Mouse (Mus musculus) lung, embryonic 14.5 days (tissue): Measurements from ENCODE around the gene Cacna1g. TPM values are rescaled to one million over a fixed set of nuclear protein-coding genes. Genes with fewer than 3 reads are reported as not detected.
A peak's percentile ranks its signal among the peaks of the same experiment; 100 is the strongest.
"Not testable (repeated sequence)": the region's sequence is repeated elsewhere in the genome, so short reads cannot be mapped to it uniquely, and the experiment has no call there.

ENCODE experiments used
- ATAC-seq: fragments of 200-750 bp; cut with Nextera tagmentation; 2 replicates; pipeline ENCODE4 v1.8.0; 2017; ENCODE audit warnings: mild to moderate bottlenecking, moderate TSS enrichment, moderate library complexity; ENCODE audit not compliant: insufficient read depth
- DNase-seq: peaks from one replicate; pipeline ENCODE4 v3.0.0-alpha.2; 2015
- H3K27ac ChIP-seq: fragments of 300-500 bp; sonication (generic); 2 replicates; pipeline ENCODE4 v1.5.1; 2014; ENCODE audit warnings: low read depth, mild to moderate bottlenecking, moderate library complexity
- H3K27me3 ChIP-seq: fragments of 300-500 bp; sonication (generic); 2 replicates; pipeline ENCODE4 v1.6.1; 2014; ENCODE audit warnings: low read length, control low read depth; ENCODE audit not compliant: insufficient read depth
- H3K36me3 ChIP-seq: fragments of 300-500 bp; sonication (generic); 2 replicates; pipeline ENCODE4 v1.6.1; 2014; ENCODE audit warnings: control low read depth; ENCODE audit not compliant: insufficient read depth
- H3K4me1 ChIP-seq: fragments of 300-500 bp; sonication (generic); 2 replicates; pipeline ENCODE4 v1.6.1; 2014; ENCODE audit warnings: antibody characterized with exemption, control low read depth; ENCODE audit not compliant: insufficient read depth
- H3K4me2 ChIP-seq: fragments of 300-500 bp; sonication (generic); 2 replicates; pipeline ENCODE4 v1.6.1; 2014; ENCODE audit warnings: mild to moderate bottlenecking
- H3K4me3 ChIP-seq: fragments of 300-500 bp; sonication (generic); 2 replicates; pipeline ENCODE4 v1.5.1; 2014; ENCODE audit warnings: low read depth, low read length
- H3K9ac ChIP-seq: fragments of 300-500 bp; sonication (generic); 2 replicates; pipeline ENCODE4 v1.6.1; 2014
- H3K9me3 ChIP-seq: fragments of 300-500 bp; sonication (generic); 2 replicates; pipeline ENCODE4 v1.6.1; 2016; ENCODE audit warnings: low read depth, low read length, control low read depth
- CTCF ChIP-seq: IDR thresholded peaks from 2 replicates; pipeline ENCODE4 v1.5.1; 2016; ENCODE audit warnings: antibody characterized with exemption, low read depth
- WGBS: fragments of 180-500 bp; shearing (Covaris S2); extraction: QIAGEN DNeasy Blood & Tissue Kit; methylation state at CpG from one replicate; pipeline ENCODE4 v1.1.7; 2014; 5-methylcytosine and 5-hydroxymethylcytosine counted together
- polyA plus RNA-seq: library from polyadenylated mRNA; unstranded; fragments of >200 nt; fragmentation: Nextera tagmentation; extraction: Ambion mirVana; gene quantifications from 2 replicates; pipeline ENCODE4 v1.2.1, GENCODE M21; 2014

Gene Cacna1g
- polyA plus RNA-seq, 1 experiment from 2014 or later = 12.9 TPM

DNA sequence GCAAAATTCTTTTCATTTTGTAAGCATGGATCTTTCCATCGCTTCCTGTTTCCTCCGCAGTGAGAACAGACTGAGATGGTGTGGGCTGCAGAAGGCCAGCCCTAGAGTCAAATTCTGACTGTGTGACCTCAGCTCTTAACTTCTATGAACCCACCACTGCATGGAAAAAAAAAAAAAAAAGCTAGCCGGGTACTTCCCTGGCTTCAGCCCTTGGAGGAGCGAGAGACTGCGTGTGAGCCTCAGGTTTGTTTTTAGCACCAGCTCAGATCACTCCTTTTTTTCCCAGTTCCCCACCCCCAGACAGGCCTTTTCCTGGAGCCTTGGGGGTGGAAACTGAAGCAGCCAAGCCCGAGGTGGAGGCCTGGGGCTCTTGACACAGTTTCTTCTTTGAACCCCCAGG is 68.7 kb downstream of the Cacna1g start:
- TF ChIP-seq CTCF = no peak
- H3K27me3 ChIP-seq = no peaks in the 10 kb centered on the region
- peaks cover 7% of the 10 kb centered on the region; the same call in 1 of the 2 replicates for H3K4me1 ChIP-seq
- H3K4me3 ChIP-seq = no peak overlapping the region
- H3K9me3 ChIP-seq = no peaks in the 10 kb centered on the region
- H3K9ac ChIP-seq = no peak overlapping the region
- H3K27ac ChIP-seq = no peak overlapping the region
- H3K4me2 ChIP-seq = no peak overlapping the region
- ATAC-seq (no peak), DNase-seq (no peak)
- 40% methylated on average over 6 of the region's 6 CpGs for WGBS
- peaks cover 12% of the 10 kb centered on the region; the same call in 1 of the 2 replicates for H3K36me3 ChIP-seq

DNA sequence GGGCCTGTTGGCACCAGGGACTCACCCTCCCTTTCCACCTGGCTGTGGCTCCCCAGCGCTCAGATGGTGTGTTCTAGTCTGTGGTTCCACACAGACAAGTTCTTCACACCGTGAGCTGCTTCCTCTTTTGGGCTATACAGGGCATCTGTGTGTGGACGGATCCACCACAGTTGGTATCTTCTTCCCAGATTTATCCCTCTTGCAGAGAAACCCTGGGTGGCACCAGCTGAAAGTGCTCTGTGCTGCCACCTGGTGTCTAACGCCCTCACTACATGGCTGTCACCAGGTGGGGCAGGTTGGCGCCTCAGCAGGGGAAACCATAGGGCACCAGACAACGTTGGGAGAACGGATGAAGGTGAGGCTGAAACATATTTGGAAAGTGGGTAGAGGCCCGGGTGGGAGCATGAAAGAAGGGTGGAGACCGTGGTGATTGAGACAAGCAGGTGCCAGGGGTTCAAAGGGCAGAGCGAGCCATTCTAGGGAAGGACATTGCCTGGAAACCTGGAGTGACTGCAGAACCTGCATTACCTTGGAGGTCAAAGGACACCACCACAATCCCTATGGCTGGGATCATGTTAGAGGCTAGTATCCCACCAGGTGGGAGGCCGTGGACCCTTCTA is 69.2 kb downstream of the Cacna1g start:
- no peak overlapping the region for H3K4me2 ChIP-seq
- H3K36me3 ChIP-seq = peaks cover 11% of the 10 kb centered on the region; the same call in 1 of the 2 replicates
- peak; percentile 94 for TF ChIP-seq CTCF
- H3K4me1 ChIP-seq = peaks cover 7% of the 10 kb centered on the region; the same call in 1 of the 2 replicates
- H3K9ac ChIP-seq = no peak overlapping the region
- H3K4me3 ChIP-seq = no peak overlapping the region
- no peaks in the 10 kb centered on the region for H3K9me3 ChIP-seq
- DNase-seq (peak; percentile 85), ATAC-seq (peak; percentile 69)
- no peaks in the 10 kb centered on the region for H3K27me3 ChIP-seq
- WGBS = 23% methylated on average over 11 of the region's 11 CpGs
- no peak overlapping the region for H3K27ac ChIP-seq

DNA sequence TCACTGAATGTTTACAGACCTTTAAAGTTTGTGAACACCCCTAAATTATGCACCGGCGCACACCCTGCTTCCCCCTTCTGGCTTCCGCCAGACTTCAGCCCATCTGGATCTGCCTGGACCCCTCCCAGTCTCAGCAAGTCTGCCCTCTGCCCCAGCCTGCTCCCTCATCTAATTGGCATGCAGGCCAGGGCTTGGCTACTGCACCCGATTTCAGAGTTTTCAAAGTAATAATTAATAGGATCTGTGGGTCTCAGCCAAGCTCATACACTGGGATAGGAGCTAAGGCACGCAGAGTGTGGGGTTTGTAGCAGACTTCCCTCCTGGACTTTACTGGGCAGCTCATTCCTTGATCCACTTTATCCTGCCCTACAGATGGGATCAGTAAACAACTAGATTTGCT is 69.8 kb downstream of the Cacna1g start:
- peaks cover 5% of the 10 kb centered on the region; the same call in 1 of the 2 replicates for H3K36me3 ChIP-seq
- 49% methylated on average over 5 of the region's 5 CpGs for WGBS
- peaks cover 7% of the 10 kb centered on the region; the same call in 1 of the 2 replicates for H3K4me1 ChIP-seq
- DNase-seq (no peak), ATAC-seq (peak; percentile 19; the same call in 1 of the 2 replicates)
- no peaks in the 10 kb centered on the region for H3K27me3 ChIP-seq
- H3K9ac ChIP-seq = no peak overlapping the region
- no peak overlapping the region for H3K4me3 ChIP-seq
- no peak for TF ChIP-seq CTCF
- H3K4me2 ChIP-seq = no peak overlapping the region
- H3K27ac ChIP-seq = no peak overlapping the region
- H3K9me3 ChIP-seq = no peaks in the 10 kb centered on the region

DNA sequence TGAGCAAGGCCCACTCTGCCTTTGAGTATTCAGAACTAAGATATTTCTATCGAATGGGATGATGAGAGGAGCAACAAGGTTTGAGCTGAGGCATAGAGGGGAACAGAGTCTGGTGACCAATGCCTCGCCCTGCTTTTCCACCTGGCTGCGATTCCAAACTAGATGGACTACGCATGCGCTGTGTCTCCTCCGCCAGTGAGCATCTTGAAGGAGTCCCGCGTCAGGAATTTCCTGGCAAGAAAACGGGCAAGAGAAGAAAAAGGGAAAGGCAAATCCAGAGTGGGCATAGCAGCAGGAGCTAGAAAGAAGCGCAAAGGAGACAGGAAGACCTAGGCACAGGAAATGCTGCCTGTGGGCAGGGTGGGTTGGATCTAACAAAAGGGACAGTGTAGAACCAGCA is 70.2 kb downstream of the Cacna1g start:
- Histone ChIP-seq H3K36me3 (0 out of 2 replicates have a peak, but pooled peaks cover under 1% of the 10 kb centered on the region), H3K27me3 (no peaks in the 10 kb centered on the region), H3K4me1 (peaks cover 7% of the 10 kb centered on the region; the same call in 1 of the 2 replicates), H3K4me3 (no peak overlapping the region), H3K9me3 (no peaks in the 10 kb centered on the region), H3K27ac (no peak overlapping the region), H3K9ac (no peak overlapping the region), H3K4me2 (no peak overlapping the region)
- DNase-seq (no peak), ATAC-seq (no peak)
- WGBS = 78% methylated on average over 10 of the region's 10 CpGs
- no peak for TF ChIP-seq CTCF

DNA sequence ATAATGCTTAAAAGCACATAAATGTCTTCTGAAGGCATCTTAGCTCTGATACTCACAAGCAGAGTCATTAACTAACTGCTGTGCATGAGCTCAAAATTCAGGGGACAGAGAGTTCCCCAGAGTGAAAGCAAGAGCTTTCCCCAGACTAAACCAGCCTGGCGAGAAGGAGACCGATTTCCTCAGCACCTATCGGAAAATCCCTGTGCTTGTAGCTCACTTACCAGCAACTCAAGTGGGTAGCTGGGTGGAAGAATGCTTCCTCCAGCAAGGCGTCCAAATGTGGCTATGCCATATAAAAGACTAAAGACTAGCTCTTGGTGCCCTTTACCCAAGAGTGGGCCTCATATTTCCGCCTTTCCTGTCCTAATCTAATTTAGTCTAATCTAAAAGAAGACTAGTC is 71.3 kb downstream of the Cacna1g start:
- no peak for TF ChIP-seq CTCF
- Histone ChIP-seq H3K4me1 (peaks cover 7% of the 10 kb centered on the region; the same call in 1 of the 2 replicates), H3K4me3 (no peak overlapping the region), H3K9me3 (no peaks in the 10 kb centered on the region), H3K9ac (no peak overlapping the region), H3K27me3 (no peaks in the 10 kb centered on the region), H3K36me3 (no peaks in the 10 kb centered on the region), H3K4me2 (no peak overlapping the region), H3K27ac (no peak overlapping the region)
- DNase-seq (no peak), ATAC-seq (no peak)
- 63% methylated on average over 5 of the region's 5 CpGs for WGBS

DNA sequence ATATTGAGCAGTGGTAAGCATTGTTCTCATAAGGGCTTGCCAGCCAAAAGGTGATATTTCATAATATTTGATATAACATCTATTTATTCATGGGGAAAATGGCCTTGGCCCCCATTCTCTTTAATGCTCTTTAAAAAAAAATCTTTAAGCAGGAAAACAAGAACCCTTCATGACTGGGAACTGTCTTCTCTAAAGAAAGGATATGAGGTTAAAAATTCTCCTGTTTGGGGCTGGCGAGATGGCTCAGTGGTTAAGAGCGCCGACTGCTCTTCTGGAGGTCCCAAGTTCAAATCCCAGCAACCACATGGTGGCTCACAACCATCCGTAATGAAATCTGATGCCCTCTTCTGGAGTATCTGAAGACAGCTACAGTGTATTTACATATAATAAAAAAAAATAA is 72.0 kb downstream of the Cacna1g start:
- not testable (repeated sequence) for H3K27me3 ChIP-seq, H3K9me3 ChIP-seq, ATAC-seq, H3K36me3 ChIP-seq, DNase-seq, H3K4me2 ChIP-seq, H3K4me3 ChIP-seq, H3K27ac ChIP-seq, H3K9ac ChIP-seq, H3K4me1 ChIP-seq
- WGBS = 77% methylated on average over 4 of the region's 4 CpGs

DNA sequence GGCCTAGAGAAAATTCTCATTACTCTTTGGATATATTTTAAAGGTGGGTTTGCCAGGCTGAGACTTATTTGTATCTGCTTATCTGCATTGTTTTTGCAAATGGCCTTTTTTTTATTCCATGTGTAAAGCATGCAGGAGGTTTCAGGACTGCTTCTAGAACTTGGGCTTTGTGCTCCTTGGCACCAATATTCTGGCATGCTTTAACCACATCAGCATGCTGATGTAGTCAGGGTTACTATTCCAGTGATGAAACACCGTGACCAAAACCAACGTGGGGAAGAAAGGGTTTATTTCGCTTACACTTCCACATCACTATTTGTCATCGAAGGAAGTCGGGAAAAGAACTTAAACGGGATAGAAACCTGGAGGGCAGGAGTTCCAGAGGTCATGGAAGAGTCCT is 73.0 kb downstream of the Cacna1g start:
- Histone ChIP-seq H3K36me3 (no peaks in the 10 kb centered on the region), H3K9ac (no peak overlapping the region), H3K4me2 (no peak overlapping the region), H3K4me1 (no peaks in the 10 kb centered on the region; the same call in 1 of the 2 replicates), H3K4me3 (no peak overlapping the region), H3K27ac (no peak overlapping the region), H3K27me3 (no peaks in the 10 kb centered on the region), H3K9me3 (no peaks in the 10 kb centered on the region)
- no peak for DNase-seq
- no peak for TF ChIP-seq CTCF
- 63% methylated on average over 6 of the region's 6 CpGs for WGBS
- ATAC-seq = no peak
